Mouse (Mus musculus) ES-E14 (cell line): ENCODE results near the gene Clgn. TPM values are rescaled to one million over a fixed set of nuclear protein-coding genes. Genes with fewer than 3 reads are reported as not detected.

Experiments
- DNase-seq: peaks from one replicate; pipeline ENCODE4 v3.0.0-alpha.2; 2013; ENCODE audit warnings: low read depth, low spot score
- H3K27ac ChIP-seq: 2 replicates; pipeline ENCODE4 v1.5.1; 2012; ENCODE audit warnings: low read depth, mild to moderate bottlenecking, low read length, moderate library complexity, mixed read lengths; ENCODE audit not compliant: poor library complexity, insufficient read depth, severe bottlenecking
- H3K36me3 ChIP-seq: 2 replicates; pipeline ENCODE4 v1.6.1; 2012; ENCODE audit warnings: mild to moderate bottlenecking, low read length, moderate library complexity, mixed read lengths; ENCODE audit not compliant: control insufficient read depth, poor library complexity, insufficient read depth, severe bottlenecking
- H3K4me1 ChIP-seq, 2 experiments: fragments of 150-350 bp in 1 of 2; sonication (generic) in 1 of 2; 2 replicates each; pipeline ENCODE4 v1.6.1; 2012; ENCODE audit warnings: low read length in 2 of 2, mild to moderate bottlenecking in 1 of 2, mixed read lengths in 1 of 2; ENCODE audit not compliant: control insufficient read depth in 2 of 2, insufficient read depth in 2 of 2, poor library complexity in 1 of 2
- H3K4me3 ChIP-seq, 2 experiments: fragments of 150-350 bp in 1 of 2; sonication (generic) in 1 of 2; 2 replicates each; pipeline ENCODE4 v1.5.1; 2012; ENCODE audit warnings: low read length in 2 of 2, low read depth in 1 of 2, mild to moderate bottlenecking in 1 of 2, mixed read lengths in 1 of 2; ENCODE audit not compliant: insufficient read depth in 1 of 2, poor library complexity in 1 of 2, severe bottlenecking in 1 of 2
- H3K9ac ChIP-seq: 2 replicates; pipeline ENCODE4 v1.6.1; 2012; ENCODE audit warnings: low read depth, mild to moderate bottlenecking, low read length, mixed read lengths; ENCODE audit not compliant: poor library complexity, insufficient read depth, severe bottlenecking
- H3K9me3 ChIP-seq: fragments of 150-350 bp; sonication (generic); 2 replicates; pipeline ENCODE4 v1.6.1; 2012; ENCODE audit warnings: low read depth, mild to moderate bottlenecking, low read length; ENCODE audit not compliant: control insufficient read depth, insufficient read depth
- CHD2 ChIP-seq: IDR thresholded peaks from 2 replicates; pipeline ENCODE4 v1.6.1; 2014; ENCODE audit warnings: mild to moderate bottlenecking, low read depth, low read length, inconsistent platforms
- HCFC1 ChIP-seq: IDR thresholded peaks from 2 replicates; pipeline ENCODE4 v1.6.1; 2012; ENCODE audit warnings: low read length, inconsistent platforms, borderline replicate concordance; ENCODE audit not compliant: insufficient read depth
- MAFK ChIP-seq: IDR thresholded peaks from 2 replicates; pipeline ENCODE4 v1.6.1; 2014; ENCODE audit warnings: mild to moderate bottlenecking, low read depth, low read length, inconsistent platforms; ENCODE audit not compliant: insufficient read depth
- ZC3H11A ChIP-seq: IDR thresholded peaks from 2 replicates; pipeline ENCODE4 v1.6.1; 2012; ENCODE audit warnings: low read depth, mild to moderate bottlenecking, inconsistent platforms, low read length, borderline replicate concordance
- ZNF384 ChIP-seq: IDR thresholded peaks from 2 replicates; pipeline ENCODE4 v1.6.1; 2012; ENCODE audit warnings: low read depth, low read length, inconsistent platforms
- in situ Hi-C, 2 experiments: fragments of 600-800 bp; cut with MboI; formaldehyde crosslinking; loops; one replicate each; pipeline ENCODE4 v1.15.1; 2025; ENCODE audit warnings: low sequenced_read_pairs in 2 of 2, inconsistent platforms in 1 of 2; ENCODE audit not compliant: unreplicated experiment in 2 of 2
- total RNA-seq: library from RNA; depleted of rRNA; stranded (reverse); fragments of 300-350 nt; gene quantifications from 2 replicates; pipeline ENCODE4 v1.2.3, GENCODE M21; 2012

The Clgn gene
- total RNA-seq, 1 experiment = 19.2 TPM

DNA sequence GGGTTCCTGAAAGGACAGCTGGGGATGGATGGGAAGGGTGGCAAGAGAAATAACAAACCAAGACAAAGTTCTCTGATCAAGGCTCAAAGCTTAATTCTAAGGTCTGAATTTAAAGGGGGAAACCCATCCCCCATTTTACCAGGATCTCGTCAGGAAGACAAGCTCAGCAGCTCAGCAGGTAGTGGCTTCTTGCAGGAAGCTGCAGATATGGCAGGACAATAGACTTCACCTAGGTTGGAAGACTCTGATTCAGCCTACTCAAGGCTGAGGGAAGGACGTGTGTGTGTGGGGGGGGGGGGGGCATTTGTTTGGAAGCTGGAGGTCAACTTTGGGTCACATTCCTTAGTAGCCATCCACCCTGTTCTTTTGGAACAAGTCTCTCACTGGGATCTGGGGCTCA is 6.8 kb upstream of the Clgn start:
- no peak for DNase-seq
- no peaks in the 10 kb centered on the region for H3K36me3 ChIP-seq
- in situ Hi-C loops = no loop called here
- H3K9ac ChIP-seq = no peak overlapping the region
- H3K4me1 ChIP-seq = peaks cover 16 to 18% of the 10 kb centered on the region in 2 experiments
- H3K27ac ChIP-seq = peak overlapping the region; percentile 62; the same call in 1 of the 2 replicates
- no peak overlapping the region for H3K4me3 ChIP-seq
- H3K9me3 ChIP-seq = no peaks in the 10 kb centered on the region
- TF ChIP-seq MAFK (no peak), ZNF384 (no peak), CHD2 (no peak), ZC3H11A (no peak), HCFC1 (no peak)

DNA sequence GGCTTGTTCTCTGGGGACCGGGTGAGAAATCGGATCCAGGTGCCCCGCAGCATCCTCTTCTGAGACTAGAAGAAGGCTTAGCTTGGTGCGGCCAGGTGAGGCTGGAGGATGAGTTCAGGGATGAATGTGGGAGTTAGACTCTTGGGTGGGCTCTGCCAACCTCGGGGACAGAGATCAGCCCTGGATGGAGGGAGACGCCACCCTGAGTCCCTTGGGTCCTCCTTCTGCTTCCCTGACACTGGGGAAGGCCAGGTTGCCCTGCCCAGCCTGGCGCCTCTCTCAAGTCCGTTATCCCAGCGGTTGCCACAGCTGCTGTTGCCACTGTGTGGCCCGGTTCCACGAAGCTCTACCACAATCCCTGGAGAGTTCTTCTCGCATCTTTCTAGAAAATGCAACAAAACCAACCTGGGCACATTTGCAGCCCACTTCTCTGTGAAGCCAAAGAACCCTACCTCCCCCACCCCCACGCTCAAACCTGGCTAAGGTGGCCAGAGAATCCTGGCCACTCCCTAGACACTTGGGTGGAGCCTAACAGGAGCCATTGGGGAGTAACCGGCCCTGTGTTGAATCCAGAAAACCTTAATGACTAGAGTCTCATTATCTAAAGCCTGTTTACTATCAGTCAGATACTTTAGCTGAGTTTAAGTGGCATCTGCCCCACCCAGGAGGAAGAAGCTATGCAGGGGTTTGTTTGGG is 487 bp downstream of the Clgn start:
- Histone ChIP-seq H3K9me3 (no peaks in the 10 kb centered on the region), H3K4me1 (peaks cover 0 to 2% of the 10 kb centered on the region in 2 experiments; a peak in 2 of 4 replicates), H3K9ac (peak overlapping the region; percentile 74), H3K27ac (no peak overlapping the region), H3K36me3 (no peaks in the 10 kb centered on the region), H3K4me3 (peak overlapping the region; percentile 80 to 94)
- in situ Hi-C loops = no loop called here
- TF ChIP-seq ZC3H11A = no peak
- TF ChIP-seq HCFC1 = no peak
- no peak for TF ChIP-seq CHD2
- TF ChIP-seq MAFK = no peak
- no peak for TF ChIP-seq ZNF384
- DNase-seq = no peak

DNA sequence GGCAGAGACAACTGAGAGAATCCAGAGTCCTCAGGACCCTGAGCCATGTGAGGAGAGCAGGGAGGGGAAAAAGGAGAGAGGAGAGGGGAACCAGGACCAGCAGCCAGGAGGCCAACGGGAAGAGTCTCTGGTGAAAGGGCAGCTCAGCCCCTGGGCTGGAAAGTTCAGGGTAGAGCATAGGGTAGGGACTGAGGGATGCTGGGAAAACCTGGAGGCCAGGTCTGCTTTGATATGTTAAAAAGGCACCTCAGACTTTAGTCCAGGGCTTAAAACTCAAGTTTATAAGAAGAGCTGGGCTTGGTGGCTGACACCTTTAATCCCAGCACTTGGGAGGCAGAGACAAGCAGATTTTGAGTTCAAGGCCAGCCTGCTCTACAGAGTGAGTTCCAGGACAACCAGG is 2.9 kb downstream of the Clgn start:
- no peak for TF ChIP-seq CHD2
- no peak for TF ChIP-seq MAFK
- H3K27ac ChIP-seq = peak overlapping the region; percentile 60; the same call in 1 of the 2 replicates
- no peaks in the 10 kb centered on the region for H3K9me3 ChIP-seq
- DNase-seq = no peak
- in situ Hi-C loops = no loop called here
- H3K36me3 ChIP-seq = no peaks in the 10 kb centered on the region
- no peak overlapping the region for H3K4me3 ChIP-seq
- H3K4me1 ChIP-seq = peaks cover 0 to 13% of the 10 kb centered on the region in 2 experiments; a peak in 3 of 4 replicates
- H3K9ac ChIP-seq = no peak overlapping the region

DNA sequence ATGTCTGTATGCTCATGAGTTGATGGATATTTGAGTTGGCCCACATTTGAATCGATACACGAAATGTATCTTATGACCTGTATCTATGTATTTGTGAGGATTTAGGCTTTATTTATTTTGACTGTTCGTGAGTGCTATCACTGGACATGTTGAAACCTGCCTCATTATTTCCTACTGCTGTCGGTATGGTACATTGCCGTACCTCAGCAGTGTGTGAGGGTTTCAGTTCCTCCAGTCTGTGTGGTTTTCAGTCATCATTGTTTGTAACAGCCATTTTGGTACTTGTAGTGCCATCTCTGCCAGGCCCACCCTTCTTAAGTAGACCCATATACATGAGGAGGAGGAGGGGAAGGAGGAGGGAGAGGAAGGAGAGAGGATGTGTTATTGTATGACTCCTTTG is 4.7 kb downstream of the Clgn start:
- H3K4me3 ChIP-seq = no peak overlapping the region
- no peak for TF ChIP-seq HCFC1
- TF ChIP-seq ZC3H11A = no peak
- TF ChIP-seq ZNF384 = no peak
- TF ChIP-seq MAFK = no peak
- no peak for TF ChIP-seq CHD2
- in situ Hi-C loops = no loop called here
- H3K36me3 ChIP-seq = no peaks in the 10 kb centered on the region
- no peak overlapping the region for H3K9ac ChIP-seq
- no peak overlapping the region for H3K27ac ChIP-seq
- peaks cover 0 to 13% of the 10 kb centered on the region in 2 experiments; a peak in 3 of 4 replicates for H3K4me1 ChIP-seq
- no peaks in the 10 kb centered on the region for H3K9me3 ChIP-seq
- no peak for DNase-seq

DNA sequence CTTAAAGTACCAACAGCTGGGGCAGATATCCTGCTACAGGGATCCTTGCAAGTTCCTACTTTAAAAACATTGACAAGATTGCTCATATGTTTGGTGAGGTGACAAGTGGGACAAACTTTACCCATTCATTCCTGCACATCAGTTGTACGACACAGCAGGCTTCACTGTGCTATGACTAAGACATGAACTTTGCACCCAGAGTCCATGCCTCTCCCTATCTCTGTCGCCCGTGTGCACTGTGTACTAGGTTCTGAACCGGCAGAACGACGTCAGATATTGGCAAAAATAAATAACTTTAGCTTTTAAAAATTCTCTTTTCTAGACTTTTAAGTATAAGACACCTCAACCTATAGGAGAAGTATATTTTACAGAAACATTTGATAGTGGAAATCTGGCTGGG is 7.0 kb downstream of the Clgn start:
- DNase-seq = no peak
- Histone ChIP-seq H3K9ac (no peak overlapping the region), H3K9me3 (no peaks in the 10 kb centered on the region), H3K4me3 (no peak overlapping the region), H3K4me1 (peaks cover 0 to 13% of the 10 kb centered on the region in 2 experiments; a peak in 2 of 4 replicates), H3K36me3 (no peaks in the 10 kb centered on the region), H3K27ac (no peak overlapping the region)
- TF ChIP-seq MAFK (no peak), HCFC1 (no peak), CHD2 (no peak), ZC3H11A (no peak), ZNF384 (no peak)
- in situ Hi-C loops = no loop called here
